Mouse (Mus musculus) forebrain, postnatal 0 days (tissue): ENCODE results near the gene Hoxc8. TPM values are rescaled to one million over a fixed set of nuclear protein-coding genes. Genes with fewer than 3 reads are reported as not detected.

Experiments
- ATAC-seq: fragments of 200-750 bp; cut with Nextera tagmentation; 2 replicates; pipeline ENCODE4 v1.8.0; 2017; ENCODE audit warnings: mild to moderate bottlenecking, moderate library complexity
- DNase-seq: peaks from one replicate; pipeline ENCODE4 v3.0.0-alpha.2; 2015
- H3K27ac ChIP-seq: fragments of 300-500 bp; sonication (generic); 2 replicates; pipeline ENCODE4 v1.5.1; 2014; ENCODE audit warnings: low read depth, mild to moderate bottlenecking, antibody characterized with exemption, low read length, moderate library complexity, mixed read lengths
- H3K27me3 ChIP-seq: fragments of 300-500 bp; sonication (generic); 2 replicates; pipeline ENCODE4 v1.6.1; 2014; ENCODE audit warnings: mild to moderate bottlenecking, low read length, mixed read lengths; ENCODE audit not compliant: insufficient read depth
- H3K36me3 ChIP-seq: fragments of 300-500 bp; sonication (generic); 2 replicates; pipeline ENCODE4 v1.6.1; 2014; ENCODE audit warnings: mild to moderate bottlenecking, moderate library complexity; ENCODE audit not compliant: insufficient read depth
- H3K4me1 ChIP-seq: fragments of 300-500 bp; sonication (generic); 2 replicates; pipeline ENCODE4 v1.6.1; 2014; ENCODE audit warnings: antibody characterized with exemption; ENCODE audit not compliant: insufficient read depth
- H3K4me2 ChIP-seq: fragments of 300-500 bp; sonication (generic); 2 replicates; pipeline ENCODE4 v1.6.1; 2014; ENCODE audit warnings: low read depth, mild to moderate bottlenecking, moderate library complexity
- H3K4me3 ChIP-seq: fragments of 300-500 bp; sonication (generic); 2 replicates; pipeline ENCODE4 v1.5.1; 2014; ENCODE audit warnings: low read depth, low read length, mixed read lengths
- H3K9ac ChIP-seq: fragments of 300-500 bp; sonication (generic); 2 replicates; pipeline ENCODE4 v1.6.1; 2014; ENCODE audit warnings: mild to moderate bottlenecking
- H3K9me3 ChIP-seq: fragments of 300-500 bp; sonication (generic); 2 replicates; pipeline ENCODE4 v1.6.1; 2016; ENCODE audit warnings: low read length
- CTCF ChIP-seq: sonication (generic); IDR thresholded peaks from 2 replicates; pipeline ENCODE4 v1.5.1; 2016; ENCODE audit warnings: antibody characterized with exemption, control low read depth, low read depth
- WGBS: fragments of 180-500 bp; shearing (Covaris S2); extraction: QIAGEN DNeasy Blood & Tissue Kit; methylation state at CpG from one replicate; pipeline ENCODE4 v1.1.7; 2014; 5-methylcytosine and 5-hydroxymethylcytosine counted together
- polyA plus RNA-seq: library from polyadenylated mRNA; unstranded; fragments of >200 nt; fragmentation: Nextera tagmentation; extraction: Ambion mirVana; gene quantifications from 2 replicates; pipeline ENCODE4 v1.2.1, GENCODE M21; 2015
- total RNA-seq: library from RNA; depleted of rRNA; stranded (reverse); fragments of >200 nt; gene quantifications from 2 replicates; pipeline ENCODE4 v1.2.3, GENCODE M21; 2014

The Hoxc8 gene
- total and polyA plus RNA-seq, 2 experiments from 2014 or later = not detected

DNA sequence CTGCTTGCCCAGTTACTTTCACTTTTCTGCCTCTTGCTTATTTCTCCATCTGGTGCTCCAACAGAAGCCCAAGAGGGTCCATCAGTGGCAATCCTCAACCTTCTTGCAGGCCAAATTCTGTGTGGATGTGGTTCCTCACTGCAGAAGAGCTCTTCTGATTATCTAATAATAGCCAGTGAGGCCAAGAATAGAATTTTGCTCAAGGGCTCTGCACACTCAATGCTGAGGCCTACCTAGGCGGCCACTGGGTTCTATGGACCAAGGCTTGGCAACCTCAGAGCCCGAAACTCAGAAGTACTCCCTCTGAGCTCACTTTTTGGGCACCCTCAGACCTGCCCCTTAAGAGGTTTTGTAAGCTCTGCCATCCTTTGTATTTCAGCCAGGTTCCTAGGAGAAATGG is 11.0 kb downstream of the Hoxc8 start:
- 15% methylated on average over 2 of the region's 2 CpGs for WGBS
- Histone ChIP-seq H3K4me2 (no peak overlapping the region), H3K27ac (no peak overlapping the region), H3K4me1 (no peaks in the 10 kb centered on the region), H3K9me3 (no peaks in the 10 kb centered on the region), H3K9ac (no peak overlapping the region), H3K36me3 (no peaks in the 10 kb centered on the region), H3K4me3 (no peak overlapping the region), H3K27me3 (peaks cover 99% of the 10 kb centered on the region)
- TF ChIP-seq CTCF = no peak
- DNase-seq (no peak), ATAC-seq (no peak)

DNA sequence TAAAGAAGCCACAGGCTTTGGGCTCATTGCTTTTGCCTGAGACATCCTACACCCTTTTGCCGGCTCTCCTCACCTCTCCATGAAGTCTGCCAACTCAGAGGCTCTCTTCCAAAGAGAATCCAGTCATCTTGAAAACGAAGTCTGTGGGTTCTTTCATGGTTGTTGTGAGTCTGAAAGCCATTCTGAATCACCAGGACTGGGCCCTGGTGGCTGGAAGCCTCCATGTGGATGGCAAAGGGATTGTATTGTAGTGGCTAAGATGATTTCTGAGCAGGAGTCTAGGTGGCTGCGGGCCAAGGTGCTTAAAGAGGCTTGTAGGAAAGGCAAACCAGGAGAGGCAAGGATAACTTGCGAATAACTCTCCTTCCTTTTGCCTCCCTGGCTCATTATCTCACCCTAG is 11.7 kb downstream of the Hoxc8 start:
- no peak overlapping the region for H3K4me2 ChIP-seq
- H3K27ac ChIP-seq = no peak overlapping the region
- TF ChIP-seq CTCF = no peak
- ATAC-seq (no peak), DNase-seq (no peak)
- peaks cover 99% of the 10 kb centered on the region for H3K27me3 ChIP-seq
- no peak overlapping the region for H3K9ac ChIP-seq
- 6% methylated on average over 4 of the region's 4 CpGs for WGBS
- no peaks in the 10 kb centered on the region for H3K36me3 ChIP-seq
- H3K4me3 ChIP-seq = no peak overlapping the region
- H3K9me3 ChIP-seq = no peaks in the 10 kb centered on the region
- H3K4me1 ChIP-seq = no peaks in the 10 kb centered on the region

DNA sequence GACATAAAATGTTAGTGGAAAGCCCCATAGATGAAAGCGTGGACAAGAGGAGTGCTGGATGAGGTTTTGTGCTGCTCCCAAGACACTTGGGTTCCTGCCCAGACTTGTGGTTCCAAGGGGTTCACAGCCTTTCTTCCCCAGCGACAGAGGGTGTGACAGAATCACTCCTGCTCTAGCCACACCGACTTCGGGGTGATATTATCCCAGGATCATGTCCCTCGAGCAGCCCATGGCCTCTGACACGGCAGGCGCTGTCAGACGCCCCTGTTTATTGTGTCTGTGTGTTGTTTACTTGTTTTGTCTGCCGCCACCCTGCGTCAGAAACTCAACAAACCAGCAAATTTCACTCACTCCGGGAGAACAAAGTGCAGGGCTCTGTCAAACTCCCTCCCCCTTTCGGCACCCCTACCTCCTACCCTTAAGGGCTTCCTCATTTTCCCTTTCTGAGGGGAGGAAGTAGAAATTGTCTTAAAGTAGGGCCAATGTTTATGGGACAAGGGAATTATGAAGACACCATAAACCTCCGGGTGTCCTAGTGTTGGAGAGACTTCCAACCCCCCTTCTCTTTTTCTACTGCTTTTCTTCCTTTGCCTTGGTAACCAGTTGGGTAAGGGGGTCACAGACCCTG is 12.5 kb downstream of the Hoxc8 start:
- WGBS = under 1% methylated on average over 13 of the region's 13 CpGs
- no peak overlapping the region for H3K4me3 ChIP-seq
- no peaks in the 10 kb centered on the region for H3K4me1 ChIP-seq
- H3K4me2 ChIP-seq = no peak overlapping the region
- no peak overlapping the region for H3K27ac ChIP-seq
- peaks cover 99% of the 10 kb centered on the region for H3K27me3 ChIP-seq
- H3K9me3 ChIP-seq = no peaks in the 10 kb centered on the region
- H3K9ac ChIP-seq = no peak overlapping the region
- ATAC-seq (no peak), DNase-seq (no peak)
- no peak for TF ChIP-seq CTCF
- no peaks in the 10 kb centered on the region for H3K36me3 ChIP-seq

DNA sequence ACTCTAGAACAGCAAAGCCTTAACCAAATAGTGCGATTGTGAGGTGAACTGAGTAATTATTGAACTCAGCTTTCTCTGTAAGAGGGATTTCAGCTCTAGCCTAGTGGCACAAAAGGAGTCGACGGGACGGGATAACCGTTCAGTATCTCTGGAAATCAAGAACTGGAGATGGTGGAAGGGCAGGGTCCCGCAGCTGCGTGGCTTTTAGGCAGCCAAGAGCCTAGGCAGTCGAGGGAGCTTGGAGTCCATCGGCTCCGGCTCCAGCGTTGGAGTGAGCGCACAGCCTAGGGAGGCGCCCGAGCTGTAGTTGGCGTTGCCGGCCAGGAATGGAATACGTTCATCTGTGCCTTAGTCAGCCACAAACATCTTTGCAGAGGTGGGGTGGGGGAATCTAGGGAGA is 14.9 kb downstream of the Hoxc8 start:
- H3K4me3 ChIP-seq = no peak overlapping the region
- peaks cover 99% of the 10 kb centered on the region for H3K27me3 ChIP-seq
- H3K27ac ChIP-seq = no peak overlapping the region
- no peaks in the 10 kb centered on the region for H3K4me1 ChIP-seq
- H3K36me3 ChIP-seq = no peaks in the 10 kb centered on the region
- no peak overlapping the region for H3K9ac ChIP-seq
- H3K9me3 ChIP-seq = 0 out of 2 replicates have a peak, but pooled peaks cover 3% of the 10 kb centered on the region
- under 1% methylated on average over 17 of the region's 17 CpGs for WGBS
- no peak for ATAC-seq
- H3K4me2 ChIP-seq = no peak overlapping the region
- DNase-seq = no peak
- no peak for TF ChIP-seq CTCF

DNA sequence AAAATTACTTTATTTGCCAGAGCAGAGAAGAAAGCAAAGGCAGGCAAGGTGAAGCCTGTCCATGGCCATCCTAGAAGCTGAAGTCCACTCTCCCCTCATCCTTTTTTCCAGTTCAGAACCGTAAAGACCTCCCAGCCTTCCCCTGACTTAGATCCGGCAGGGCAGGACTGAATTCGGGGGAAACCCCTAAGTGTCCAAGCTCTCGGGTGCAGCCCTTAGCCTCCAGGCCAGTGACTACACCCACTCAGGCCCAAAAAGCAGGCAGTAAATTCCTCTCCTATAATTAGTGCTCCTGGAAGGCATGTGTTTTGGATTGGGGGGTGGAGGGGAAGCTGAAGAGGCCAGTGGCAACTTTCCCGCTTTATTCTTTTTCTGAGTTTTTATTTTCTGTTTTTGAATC is 15.4 kb downstream of the Hoxc8 start:
- H3K4me3 ChIP-seq = no peak overlapping the region
- no peak overlapping the region for H3K27ac ChIP-seq
- peaks cover 99% of the 10 kb centered on the region for H3K27me3 ChIP-seq
- H3K36me3 ChIP-seq = no peaks in the 10 kb centered on the region
- DNase-seq (no peak), ATAC-seq (no peak)
- H3K9ac ChIP-seq = no peak overlapping the region
- no peaks in the 10 kb centered on the region for H3K4me1 ChIP-seq
- H3K4me2 ChIP-seq = no peak overlapping the region
- TF ChIP-seq CTCF = no peak
- 2% methylated on average over 5 of the region's 5 CpGs for WGBS
- 0 out of 2 replicates have a peak, but pooled peaks cover 3% of the 10 kb centered on the region for H3K9me3 ChIP-seq

DNA sequence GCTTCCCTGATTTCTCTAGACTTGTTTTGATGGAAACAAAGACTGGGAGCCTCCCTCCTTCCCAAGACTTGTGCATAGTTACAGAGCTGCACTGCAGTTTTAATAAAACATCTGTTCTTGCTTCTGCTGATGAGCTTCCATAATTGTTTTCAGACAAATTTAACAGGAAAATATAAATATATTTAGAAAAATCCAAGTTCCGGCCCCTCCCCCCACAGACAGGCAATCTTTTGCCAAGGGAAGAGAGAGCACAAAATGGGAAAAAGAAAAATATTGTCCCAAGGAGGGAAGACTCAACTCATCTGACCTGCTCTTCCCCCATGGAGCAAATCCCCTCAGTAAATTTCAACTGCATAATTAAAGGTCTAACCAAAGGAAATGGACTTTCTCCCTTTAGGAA is 15.9 kb downstream of the Hoxc8 start:
- peaks cover 98% of the 10 kb centered on the region for H3K27me3 ChIP-seq
- WGBS = 17% methylated on average over 1 of the region's 1 CpGs
- H3K4me1 ChIP-seq = no peaks in the 10 kb centered on the region
- no peak overlapping the region for H3K27ac ChIP-seq
- ATAC-seq (no peak), DNase-seq (no peak)
- H3K36me3 ChIP-seq = no peaks in the 10 kb centered on the region
- 0 out of 2 replicates have a peak, but pooled peaks cover 3% of the 10 kb centered on the region for H3K9me3 ChIP-seq
- H3K9ac ChIP-seq = no peak overlapping the region
- no peak overlapping the region for H3K4me2 ChIP-seq
- H3K4me3 ChIP-seq = no peak overlapping the region
- no peak for TF ChIP-seq CTCF

DNA sequence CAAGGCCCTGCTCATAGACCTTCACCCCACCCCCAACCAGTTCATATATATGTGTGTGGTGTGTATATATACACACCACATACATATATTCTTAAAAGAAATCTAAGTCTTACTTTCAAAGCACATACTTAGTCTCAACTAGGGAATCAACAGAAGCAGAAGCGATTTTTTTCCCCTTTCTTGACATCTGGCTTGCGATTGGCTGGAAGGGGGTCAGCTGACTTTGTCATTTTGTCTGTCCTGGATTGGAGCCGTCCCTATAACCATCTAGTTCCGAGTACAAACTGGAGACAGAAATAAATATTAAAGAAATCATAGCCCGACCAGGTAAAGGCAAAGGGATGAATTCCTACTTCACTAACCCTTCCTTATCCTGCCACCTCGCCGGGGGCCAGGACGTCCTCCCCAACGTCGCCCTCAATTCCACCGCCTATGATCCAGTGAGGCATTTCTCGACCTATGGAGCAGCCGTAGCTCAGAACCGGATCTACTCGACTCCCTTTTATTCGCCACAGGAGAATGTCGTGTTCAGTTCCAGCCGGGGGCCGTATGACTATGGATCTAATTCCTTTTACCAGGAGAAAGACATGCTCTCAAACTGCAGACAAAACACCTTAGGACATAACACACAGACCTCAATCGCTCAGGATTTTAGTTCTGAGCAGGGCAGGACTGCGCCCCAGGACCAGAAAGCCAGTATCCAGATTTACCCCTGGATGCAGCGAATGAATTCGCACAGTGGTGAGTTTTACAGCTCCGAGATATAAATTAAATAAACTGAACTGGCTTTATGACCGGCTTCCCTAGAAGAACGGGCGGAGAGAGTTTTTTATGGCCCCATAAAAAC is 19.1 kb downstream of the Hoxc8 start:
- H3K4me2 ChIP-seq = no peak overlapping the region
- H3K9ac ChIP-seq = no peak overlapping the region
- H3K27ac ChIP-seq = no peak overlapping the region
- ATAC-seq (no peak), DNase-seq (no peak)
- no peaks in the 10 kb centered on the region for H3K4me1 ChIP-seq
- no peaks in the 10 kb centered on the region for H3K36me3 ChIP-seq
- no peak overlapping the region for H3K4me3 ChIP-seq
- no peak for TF ChIP-seq CTCF
- H3K27me3 ChIP-seq = peaks cover 97% of the 10 kb centered on the region
- 1% methylated on average over 27 of the region's 27 CpGs for WGBS
- 0 out of 2 replicates have a peak, but pooled peaks cover 3% of the 10 kb centered on the region for H3K9me3 ChIP-seq
